Mouse (Mus musculus): Measurements from ENCODE around the gene Gpr132. TPM values are rescaled to one million over a fixed set of nuclear protein-coding genes. Genes with fewer than 3 reads are reported as not detected.

Gene Gpr132
- polyA plus RNA-seq, 1 experiment from 2014 or later: 0.19 TPM

DNA sequence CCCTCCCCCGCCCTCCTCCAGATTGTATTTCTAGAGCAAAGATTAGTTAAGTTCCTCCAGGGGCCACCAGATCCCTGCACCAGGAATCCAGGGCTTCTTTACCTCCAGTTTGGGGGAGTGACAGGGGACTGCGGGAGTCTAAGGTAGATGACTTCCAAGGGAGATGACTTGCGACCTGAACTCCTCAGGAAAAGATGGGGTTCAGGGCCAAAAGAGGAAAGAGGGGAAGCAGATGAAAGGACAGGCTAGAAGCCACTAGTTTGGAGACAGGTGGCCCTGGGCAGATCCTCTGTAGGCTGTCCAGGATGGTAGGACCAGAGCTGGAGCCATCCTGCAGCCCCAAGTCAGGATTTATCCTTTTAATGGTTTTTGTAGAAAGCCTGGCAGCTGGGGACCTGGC, 65.1 kb downstream of the Gpr132 start:
- ATAC-seq (replicated peaks; ENCODE audit: insufficient number of reproducible peaks, insufficient read depth, low FRiP score, low read depth): no peak
- H3K27me3 ChIP-seq: peaks cover 35% of the 10 kb centered on the region
- no peak overlapping the region for H3K27ac ChIP-seq
- H3K4me3 ChIP-seq: no peak overlapping the region
- H3K4me2 ChIP-seq: peak overlapping the region; percentile 100
- no peaks in the 10 kb centered on the region for H3K9me3 ChIP-seq (replicated peaks)
- 29% methylated on average over 3 of the region's 3 CpGs for WGBS
- H3K9ac ChIP-seq: no peak overlapping the region
- H3K4me1 ChIP-seq (replicated peaks): peaks cover 47% of the 10 kb centered on the region
- no peaks in the 10 kb centered on the region for H3K36me3 ChIP-seq

DNA sequence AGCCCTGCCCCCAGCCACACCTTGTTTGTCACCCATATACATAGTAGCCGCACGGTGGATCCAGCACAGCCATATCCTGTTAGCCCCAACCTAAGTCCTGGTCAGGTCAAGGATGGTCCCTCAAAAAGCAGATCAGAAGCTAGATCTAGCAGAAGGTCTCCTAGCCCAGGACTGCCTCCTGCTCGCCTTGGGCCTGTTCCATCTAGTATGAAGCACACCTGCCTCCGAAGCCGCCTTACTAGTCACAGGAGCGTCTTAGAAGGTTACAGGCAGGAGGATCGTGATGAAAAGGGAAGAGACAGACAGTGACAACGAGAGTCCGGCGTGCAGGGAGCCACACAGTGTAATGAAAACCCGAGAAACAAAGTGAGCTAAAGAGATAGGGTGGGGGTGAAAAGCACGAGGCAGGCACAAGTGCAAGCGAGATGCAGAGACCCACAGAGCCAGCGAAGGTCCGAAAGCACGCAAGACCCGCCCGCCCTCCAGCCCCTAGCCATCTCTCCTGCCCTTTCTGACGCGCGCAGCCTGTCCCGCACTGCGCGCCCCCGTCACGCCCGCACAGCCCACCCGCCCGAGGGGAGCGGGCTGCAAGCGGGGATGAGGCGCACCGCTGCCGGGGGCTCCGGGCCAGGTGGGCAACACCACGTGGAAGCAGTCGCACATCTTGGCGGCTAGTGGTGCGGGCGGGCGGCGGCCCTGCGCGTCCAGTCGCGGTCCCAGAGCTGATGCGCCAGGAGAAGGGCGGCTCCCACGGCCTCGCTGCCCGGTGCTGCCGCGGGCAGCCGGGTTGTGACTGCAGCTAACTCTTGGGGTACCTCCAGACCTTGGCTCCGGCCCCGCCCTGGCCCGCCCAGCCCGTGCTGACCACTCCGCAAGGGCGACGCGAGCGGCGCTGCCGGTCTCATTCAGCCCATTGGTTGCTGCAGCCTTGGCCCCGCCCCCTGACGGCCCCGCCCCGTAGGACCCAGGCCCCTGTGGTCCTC, 65.9 kb downstream of the Gpr132 start, which contains the start of gene Ahnak2:
Gene Ahnak2, minus strand, starts transcription at position 794 of the 983 bp plus-strand sequence.
- peaks cover 38% of the 10 kb centered on the region for H3K27me3 ChIP-seq
- ATAC-seq (replicated peaks; ENCODE audit: insufficient number of reproducible peaks, insufficient read depth, low FRiP score, low read depth): no peak
- H3K4me2 ChIP-seq: peak within 1 kb of the TSS; percentile 100
- H3K27ac ChIP-seq: no peak within 1 kb of the TSS
- H3K9ac ChIP-seq: peak within 1 kb of the TSS; percentile 52
- peaks cover 54% of the 10 kb centered on the region for H3K4me1 ChIP-seq (replicated peaks)
- no peaks in the 10 kb centered on the region for H3K36me3 ChIP-seq
- H3K4me3 ChIP-seq: peak within 1 kb of the TSS; percentile 57
- 5% methylated on average over 61 of the region's 69 CpGs for WGBS
- no peaks in the 10 kb centered on the region for H3K9me3 ChIP-seq (replicated peaks)

Other genes with a start within 250 kb of the Gpr132 start
- gene Adssl1, start 248.2 kb downstream of the Gpr132 start, polyA plus RNA-seq (2015; fragmentation: Nextera tagmentation; extraction: Ambion mirVana): 85.8 and 93.7 TPM in 2 replicates
- 95.4 and 142 TPM in 2 replicates for gene Siva1, start 223.5 kb downstream of the Gpr132 start, polyA plus RNA-seq (2015; fragmentation: Nextera tagmentation; extraction: Ambion mirVana)
- gene Akt1, start 193.3 kb downstream of the Gpr132 start, polyA plus RNA-seq (2015; fragmentation: Nextera tagmentation; extraction: Ambion mirVana): 139 and 169 TPM in 2 replicates
- 4.8 and 7.6 TPM in 2 replicates for gene Zbtb42, start 189.4 kb downstream of the Gpr132 start, polyA plus RNA-seq (2015; fragmentation: Nextera tagmentation; extraction: Ambion mirVana)
- gene Cep170b, start 147.8 kb downstream of the Gpr132 start, polyA plus RNA-seq (2015; fragmentation: Nextera tagmentation; extraction: Ambion mirVana): 4.8 and 7.9 TPM in 2 replicates
- 7.2 and 34.0 TPM in 2 replicates for gene Pld4, start 107.6 kb downstream of the Gpr132 start, polyA plus RNA-seq (2015; fragmentation: Nextera tagmentation; extraction: Ambion mirVana)
- gene Ahnak2, start 65.6 kb downstream of the Gpr132 start, polyA plus RNA-seq (2015; fragmentation: Nextera tagmentation; extraction: Ambion mirVana): 2.1 and 2.4 TPM in 2 replicates
- gene Clba1, start 59.3 kb downstream of the Gpr132 start, polyA plus RNA-seq (2015; fragmentation: Nextera tagmentation; extraction: Ambion mirVana): 5.7 and 7.3 TPM in 2 replicates
- gene Cdca4, start 38.8 kb downstream of the Gpr132 start, polyA plus RNA-seq (2015; fragmentation: Nextera tagmentation; extraction: Ambion mirVana): 34.6 and 53.3 TPM in 2 replicates
- 3.7 and 6.6 TPM in 2 replicates for gene Jag2, start 61.5 kb upstream of the Gpr132 start, polyA plus RNA-seq (2015; fragmentation: Nextera tagmentation; extraction: Ambion mirVana)
- 32.1 and 48.3 TPM in 2 replicates for gene Nudt14, start 73.9 kb upstream of the Gpr132 start, polyA plus RNA-seq (2015; fragmentation: Nextera tagmentation; extraction: Ambion mirVana)
- 19.4 and 23.5 TPM in 2 replicates for gene Btbd6, start 108.3 kb upstream of the Gpr132 start, polyA plus RNA-seq (2015; fragmentation: Nextera tagmentation; extraction: Ambion mirVana)
- gene Brf1, start 132.5 kb upstream of the Gpr132 start, polyA plus RNA-seq (2015; fragmentation: Nextera tagmentation; extraction: Ambion mirVana): 30.2 and 47.2 TPM in 2 replicates
- gene Pacs2, start 146.3 kb upstream of the Gpr132 start, polyA plus RNA-seq (2015; fragmentation: Nextera tagmentation; extraction: Ambion mirVana): 6.9 and 9.0 TPM in 2 replicates
- gene Tex22, start 206.3 kb upstream of the Gpr132 start, polyA plus RNA-seq (2015; fragmentation: Nextera tagmentation; extraction: Ambion mirVana): not detected in 2 replicates
- gene Mta1, start 230.1 kb upstream of the Gpr132 start, polyA plus RNA-seq (2015; fragmentation: Nextera tagmentation; extraction: Ambion mirVana): 11.3 and 11.4 TPM in 2 replicates

All from heart, embryonic 15.5 days (tissue).